Mouse (Mus musculus) adrenal gland (tissue): Measurements from ENCODE around the gene Gm11111.

Experiments
- intact Hi-C: fragments of 180-260 bp; cut with DNase I; formaldehyde crosslinking; loops from one replicate; pipeline ENCODE4 v1.15.1; 2025

Gene Gm11111

GRCm38 (mm10) chr5:98580811-98581210, 28.3 kb downstream of the Gm11111 start:
- intact Hi-C loops = no loop called here

- intact Hi-C loops = no loop called here
Measured at GRCm38 (mm10) chr5:98582051-98582450, 29.6 kb downstream of the Gm11111 start.

GRCm38 (mm10) chr5:98585915-98586314, 33.4 kb downstream of the Gm11111 start:
- intact Hi-C loops = no loop called here
